Mouse (Mus musculus): ENCODE data around the gene Kcnj10. TPM values are rescaled to one million over a fixed set of nuclear protein-coding genes. Genes with fewer than 3 reads are reported as not detected.

The Kcnj10 gene
- polyA plus RNA-seq, 1 experiment from 2014 or later, result 0.24 TPM

- DNase-seq, result no peak
- H3K27ac ChIP-seq (ENCODE audit: low read depth), result no peak overlapping the region
- 49% methylated on average over 3 of the region's 3 CpGs for WGBS
- no peak overlapping the region for H3K4me2 ChIP-seq
- no peaks in the 10 kb centered on the region for H3K9me3 ChIP-seq (ENCODE audit: low read depth, low read length)
- no peak overlapping the region for H3K9ac ChIP-seq
- no peaks in the 10 kb centered on the region; the same call in 1 of the 2 replicates for H3K4me1 ChIP-seq (ENCODE audit: insufficient read depth)
- H3K27me3 ChIP-seq (ENCODE audit: insufficient read depth, low read length), result peaks cover 27% of the 10 kb centered on the region
- H3K4me3 ChIP-seq (ENCODE audit: low read depth, low read length), result no peak overlapping the region
- no peak for TF ChIP-seq CTCF (IDR thresholded peaks at IDR 0.05; ENCODE audit: low read depth)
- no peaks in the 10 kb centered on the region for H3K36me3 ChIP-seq (ENCODE audit: insufficient read depth)
- ATAC-seq (ENCODE audit: insufficient read depth), result no peak
Observed at GRCm38 (mm10) chr1:172343914-172344313, 2.9 kb downstream of the Kcnj10 start.

GRCm38 (mm10) chr1:172344820-172345219 is 3.8 kb downstream of the Kcnj10 start:
- H3K4me1 ChIP-seq (ENCODE audit: insufficient read depth), result no peaks in the 10 kb centered on the region; the same call in 1 of the 2 replicates
- peak overlapping the region; percentile 42; the same call in 1 of the 2 replicates for H3K27ac ChIP-seq (ENCODE audit: low read depth)
- no peak overlapping the region for H3K9ac ChIP-seq
- no peaks in the 10 kb centered on the region for H3K9me3 ChIP-seq (ENCODE audit: low read depth, low read length)
- no peak for TF ChIP-seq CTCF (IDR thresholded peaks at IDR 0.05; ENCODE audit: low read depth)
- H3K4me2 ChIP-seq, result 0 out of 2 replicates have a peak overlapping the region, but pooled peaks have one; percentile 8
- H3K36me3 ChIP-seq (ENCODE audit: insufficient read depth), result no peaks in the 10 kb centered on the region
- DNase-seq (peak; percentile 29), ATAC-seq (ENCODE audit: insufficient read depth) (peak; percentile 21; the same call in 1 of the 2 replicates)
- 52% methylated on average over 7 of the region's 7 CpGs for WGBS
- H3K4me3 ChIP-seq (ENCODE audit: low read depth, low read length), result no peak overlapping the region
- peaks cover 23% of the 10 kb centered on the region for H3K27me3 ChIP-seq (ENCODE audit: insufficient read depth, low read length)

GRCm38 (mm10) chr1:172346707-172347106 is 5.7 kb downstream of the Kcnj10 start:
- 75% methylated on average over 10 of the region's 10 CpGs for WGBS
- no peak for TF ChIP-seq CTCF (IDR thresholded peaks at IDR 0.05; ENCODE audit: low read depth)
- no peak for DNase-seq
- Histone ChIP-seq H3K9me3 (ENCODE audit: low read depth, low read length) (no peaks in the 10 kb centered on the region), H3K27me3 (ENCODE audit: insufficient read depth, low read length) (peaks cover 22% of the 10 kb centered on the region; the same call in 1 of the 2 replicates), H3K9ac (no peak overlapping the region), H3K4me1 (ENCODE audit: insufficient read depth) (no peaks in the 10 kb centered on the region), H3K4me2 (no peak overlapping the region), H3K36me3 (ENCODE audit: insufficient read depth) (no peaks in the 10 kb centered on the region), H3K4me3 (ENCODE audit: low read depth, low read length) (no peak overlapping the region), H3K27ac (ENCODE audit: low read depth) (no peak overlapping the region)
- ATAC-seq (ENCODE audit: insufficient read depth), result no peak

GRCm38 (mm10) chr1:172347382-172347781 is 6.4 kb downstream of the Kcnj10 start:
- H3K9ac ChIP-seq, result no peak overlapping the region
- ATAC-seq (ENCODE audit: insufficient read depth) (no peak), DNase-seq (no peak)
- no peaks in the 10 kb centered on the region for H3K9me3 ChIP-seq (ENCODE audit: low read depth, low read length)
- peaks cover 16% of the 10 kb centered on the region; the same call in 1 of the 2 replicates for H3K27me3 ChIP-seq (ENCODE audit: insufficient read depth, low read length)
- H3K4me1 ChIP-seq (ENCODE audit: insufficient read depth), result no peaks in the 10 kb centered on the region
- H3K4me3 ChIP-seq (ENCODE audit: low read depth, low read length), result no peak overlapping the region
- 78% methylated on average over 12 of the region's 12 CpGs for WGBS
- H3K36me3 ChIP-seq (ENCODE audit: insufficient read depth), result no peaks in the 10 kb centered on the region
- no peak overlapping the region for H3K27ac ChIP-seq (ENCODE audit: low read depth)
- no peak for TF ChIP-seq CTCF (IDR thresholded peaks at IDR 0.05; ENCODE audit: low read depth)
- H3K4me2 ChIP-seq, result no peak overlapping the region

GRCm38 (mm10) chr1:172349504-172349903 is 8.5 kb downstream of the Kcnj10 start:
- no peak overlapping the region for H3K9ac ChIP-seq
- no peaks in the 10 kb centered on the region for H3K4me1 ChIP-seq (ENCODE audit: insufficient read depth)
- no peaks in the 10 kb centered on the region for H3K36me3 ChIP-seq (ENCODE audit: insufficient read depth)
- no peaks in the 10 kb centered on the region for H3K9me3 ChIP-seq (ENCODE audit: low read depth, low read length)
- H3K4me2 ChIP-seq, result no peak overlapping the region
- DNase-seq, result no peak
- 66% methylated on average over 5 of the region's 5 CpGs for WGBS
- H3K27ac ChIP-seq (ENCODE audit: low read depth), result no peak overlapping the region
- no peak for ATAC-seq (ENCODE audit: insufficient read depth)
- H3K27me3 ChIP-seq (ENCODE audit: insufficient read depth, low read length), result peaks cover 10% of the 10 kb centered on the region; the same call in 1 of the 2 replicates
- H3K4me3 ChIP-seq (ENCODE audit: low read depth, low read length), result no peak overlapping the region
- TF ChIP-seq CTCF (IDR thresholded peaks at IDR 0.05; ENCODE audit: low read depth), result no peak

GRCm38 (mm10) chr1:172349916-172350812 is 9.2 kb downstream of the Kcnj10 start:
- ATAC-seq (ENCODE audit: insufficient read depth), result peak; percentile 73
- Histone ChIP-seq H3K36me3 (ENCODE audit: insufficient read depth) (no peaks in the 10 kb centered on the region), H3K4me3 (ENCODE audit: low read depth, low read length) (no peak overlapping the region), H3K9me3 (ENCODE audit: low read depth, low read length) (no peaks in the 10 kb centered on the region), H3K4me1 (ENCODE audit: insufficient read depth) (no peaks in the 10 kb centered on the region), H3K9ac (no peak overlapping the region), H3K27ac (ENCODE audit: low read depth) (no peak overlapping the region), H3K27me3 (ENCODE audit: insufficient read depth, low read length) (peaks cover 10% of the 10 kb centered on the region; the same call in 1 of the 2 replicates), H3K4me2 (no peak overlapping the region)
- 16% methylated on average over 19 of the region's 19 CpGs for WGBS
- TF ChIP-seq CTCF (IDR thresholded peaks at IDR 0.05; ENCODE audit: low read depth), result no peak
- DNase-seq, result peak; percentile 50

- Histone ChIP-seq H3K36me3 (ENCODE audit: insufficient read depth) (no peaks in the 10 kb centered on the region), H3K9ac (no peak overlapping the region), H3K27ac (ENCODE audit: low read depth) (no peak overlapping the region), H3K4me1 (ENCODE audit: insufficient read depth) (no peaks in the 10 kb centered on the region), H3K27me3 (ENCODE audit: insufficient read depth, low read length) (peaks cover 10% of the 10 kb centered on the region; the same call in 1 of the 2 replicates), H3K4me2 (no peak overlapping the region), H3K9me3 (ENCODE audit: low read depth, low read length) (no peaks in the 10 kb centered on the region), H3K4me3 (ENCODE audit: low read depth, low read length) (no peak overlapping the region)
- no peak for ATAC-seq (ENCODE audit: insufficient read depth)
- 60% methylated on average over 6 of the region's 6 CpGs for WGBS
- no peak for TF ChIP-seq CTCF (IDR thresholded peaks at IDR 0.05; ENCODE audit: low read depth)
- DNase-seq, result no peak
Observed at GRCm38 (mm10) chr1:172352001-172352400, 11.0 kb downstream of the Kcnj10 start.

All from lung, embryonic 14.5 days (tissue).